Mouse (Mus musculus): ENCODE measurements around the gene Cdiptos.

The Cdiptos gene

GRCm38 (mm10) chr7:126922624-126923060 is 53.3 kb downstream of the Cdiptos start, which contains the start of gene Tmem219:
Gene Tmem219 (minus strand): TSS chr7:126922917.
- DNase-seq (ENCODE audit: low spot score) = peak; percentile 39
